Mouse (Mus musculus) intestine, embryonic 16.5 days (tissue): ENCODE results near the gene Tectb. TPM values are rescaled to one million over a fixed set of nuclear protein-coding genes. Genes with fewer than 3 reads are reported as not detected.
"Not testable (repeated sequence)": the region's sequence is repeated elsewhere in the genome, so short reads cannot be mapped to it uniquely, and the experiment has no call there.

Experiments used
- ATAC-seq: fragments of 200-750 bp; cut with Nextera tagmentation; 2 replicates; pipeline ENCODE4 v1.8.0; 2017; ENCODE audit warnings: moderate TSS enrichment, moderate library complexity
- H3K27ac ChIP-seq: fragments of 300-500 bp; sonication (generic); 2 replicates; pipeline ENCODE4 v1.5.1; 2014; ENCODE audit warnings: mild to moderate bottlenecking, low read length
- H3K27me3 ChIP-seq: fragments of 300-500 bp; sonication (generic); replicated peaks from 2 replicates; pipeline ENCODE4 v1.6.1; 2014; ENCODE audit warnings: low read length, control low read depth, mixed read lengths; ENCODE audit not compliant: control insufficient read depth, insufficient read depth
- H3K36me3 ChIP-seq: fragments of 300-500 bp; sonication (generic); 2 replicates; pipeline ENCODE4 v1.6.1; 2014; ENCODE audit warnings: low read length, control low read depth; ENCODE audit not compliant: control insufficient read depth, insufficient read depth
- H3K4me1 ChIP-seq: fragments of 300-500 bp; sonication (generic); 2 replicates; pipeline ENCODE4 v1.6.1; 2014; ENCODE audit warnings: low read length, control low read depth, mixed read lengths; ENCODE audit not compliant: control insufficient read depth, insufficient read depth
- H3K4me2 ChIP-seq: fragments of 300-500 bp; sonication (generic); 2 replicates; pipeline ENCODE4 v1.6.1; 2014; ENCODE audit warnings: low read depth, low read length, control low read depth
- H3K4me3 ChIP-seq: fragments of 300-500 bp; sonication (generic); 2 replicates; pipeline ENCODE4 v1.5.1; 2014; ENCODE audit warnings: mild to moderate bottlenecking, low read length
- H3K9ac ChIP-seq: fragments of 300-500 bp; sonication (generic); 2 replicates; pipeline ENCODE4 v1.6.1; 2014; ENCODE audit warnings: low read depth, low read length
- H3K9me3 ChIP-seq: fragments of 300-500 bp; sonication (generic); 2 replicates; pipeline ENCODE4 v1.6.1; 2016; ENCODE audit warnings: low read length, control low read depth; ENCODE audit not compliant: control insufficient read depth
- WGBS: fragments of 180-500 bp; shearing (Covaris S2); extraction: QIAGEN DNeasy Blood & Tissue Kit; methylation state at CpG from one replicate; pipeline ENCODE4 v1.1.7; 2014; 5-methylcytosine and 5-hydroxymethylcytosine counted together
- polyA plus RNA-seq: library from polyadenylated mRNA; unstranded; fragments of >200 nt; fragmentation: Nextera tagmentation; extraction: Ambion mirVana; gene quantifications from 2 replicates; pipeline ENCODE4 v1.2.1, GENCODE M21; 2015

Gene Tectb
- polyA plus RNA-seq, 1 experiment from 2014 or later, result 0.18 TPM

- Histone ChIP-seq H3K9me3 (no peaks in the 10 kb centered on the region), H3K4me2 (no peak overlapping the region), H3K36me3 (no peaks in the 10 kb centered on the region), H3K9ac (no peak overlapping the region), H3K4me1 (no peaks in the 10 kb centered on the region), H3K27me3 (no peaks in the 10 kb centered on the region), H3K27ac (no peak overlapping the region), H3K4me3 (no peak overlapping the region)
- ATAC-seq, result no peak
- WGBS, result 61% methylated on average over 8 of the region's 8 CpGs
Observed at GRCm38 (mm10) chr19:55158606-55159005, 21.9 kb upstream of the Tectb start.

DNA sequence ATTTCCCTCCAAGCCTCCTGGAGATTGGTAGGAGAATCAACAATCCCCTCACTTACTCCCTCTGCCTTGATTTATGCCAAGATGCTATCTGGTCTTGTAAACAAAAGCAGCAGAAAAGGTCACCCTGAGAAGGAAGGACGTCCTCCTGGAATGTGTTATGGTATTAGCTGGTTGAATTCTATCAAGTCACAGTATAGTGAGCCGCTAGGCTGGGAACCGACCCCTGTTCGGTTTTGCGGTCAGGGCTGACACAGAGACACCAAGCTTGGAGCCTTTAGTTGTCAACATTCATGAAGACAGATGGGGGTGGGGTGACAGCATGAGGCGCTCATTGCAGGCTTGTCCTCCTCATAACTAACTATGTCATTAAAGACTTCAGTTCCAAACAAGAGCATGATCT, 20.7 kb upstream of the Tectb start:
- Histone ChIP-seq H3K4me3 (no peak overlapping the region), H3K27ac (no peak overlapping the region), H3K27me3 (no peaks in the 10 kb centered on the region), H3K4me1 (peaks cover 8% of the 10 kb centered on the region), H3K4me2 (no peak overlapping the region), H3K36me3 (no peaks in the 10 kb centered on the region), H3K9me3 (no peaks in the 10 kb centered on the region), H3K9ac (no peak overlapping the region)
- 48% methylated on average over 6 of the region's 6 CpGs for WGBS
- no peak for ATAC-seq

DNA sequence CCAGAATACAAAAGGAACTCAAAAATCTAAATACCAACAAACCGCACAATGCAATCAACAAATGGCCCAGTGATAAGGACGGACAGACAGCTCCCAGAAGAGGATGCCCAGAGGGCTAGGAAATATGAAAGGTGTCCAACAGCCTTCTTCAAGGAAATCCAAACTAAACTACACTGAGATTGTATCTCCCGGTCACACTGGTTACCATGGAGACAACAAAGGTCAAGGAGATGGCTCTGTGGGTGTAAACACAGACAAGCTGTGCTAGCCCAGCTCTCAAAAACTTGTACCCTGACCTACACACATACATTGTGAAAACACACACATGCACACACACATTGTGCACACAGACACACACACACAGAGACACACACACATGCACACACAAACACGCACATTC, 18.3 kb upstream of the Tectb start:
- Histone ChIP-seq H3K9ac (no peak overlapping the region), H3K4me1 (peaks cover 8% of the 10 kb centered on the region), H3K27me3 (no peaks in the 10 kb centered on the region), H3K4me3 (no peak overlapping the region), H3K4me2 (no peak overlapping the region), H3K36me3 (no peaks in the 10 kb centered on the region), H3K9me3 (no peaks in the 10 kb centered on the region), H3K27ac (no peak overlapping the region)
- 67% methylated on average over 4 of the region's 4 CpGs for WGBS
- ATAC-seq, result no peak

DNA sequence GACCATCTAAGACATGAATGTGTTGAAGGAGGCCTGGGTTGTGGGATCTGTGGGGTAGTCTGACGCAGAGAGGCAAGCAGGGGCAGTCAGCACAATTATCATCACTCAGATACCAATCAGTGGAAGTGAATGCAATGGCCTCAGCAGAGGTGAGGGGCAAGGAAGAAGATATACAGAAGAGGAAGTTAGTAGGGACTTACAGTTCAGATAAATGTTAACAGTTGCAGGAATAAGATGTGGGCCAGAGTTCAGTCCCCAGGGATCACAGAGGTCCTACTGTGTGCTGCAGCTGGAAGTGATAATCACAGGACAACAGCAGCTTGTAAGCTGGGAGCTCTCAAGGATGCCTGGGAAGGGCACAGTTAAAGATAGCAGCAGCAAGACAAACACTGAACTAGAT, 16.4 kb upstream of the Tectb start:
- ATAC-seq, result no peak
- no peak overlapping the region for H3K4me2 ChIP-seq
- no peak overlapping the region for H3K27ac ChIP-seq
- H3K4me3 ChIP-seq, result no peak overlapping the region
- H3K27me3 ChIP-seq, result no peaks in the 10 kb centered on the region
- H3K9me3 ChIP-seq, result no peaks in the 10 kb centered on the region
- peaks cover 8% of the 10 kb centered on the region for H3K4me1 ChIP-seq
- 80% methylated on average over 1 of the region's 1 CpGs for WGBS
- H3K9ac ChIP-seq, result no peak overlapping the region
- no peaks in the 10 kb centered on the region for H3K36me3 ChIP-seq

DNA sequence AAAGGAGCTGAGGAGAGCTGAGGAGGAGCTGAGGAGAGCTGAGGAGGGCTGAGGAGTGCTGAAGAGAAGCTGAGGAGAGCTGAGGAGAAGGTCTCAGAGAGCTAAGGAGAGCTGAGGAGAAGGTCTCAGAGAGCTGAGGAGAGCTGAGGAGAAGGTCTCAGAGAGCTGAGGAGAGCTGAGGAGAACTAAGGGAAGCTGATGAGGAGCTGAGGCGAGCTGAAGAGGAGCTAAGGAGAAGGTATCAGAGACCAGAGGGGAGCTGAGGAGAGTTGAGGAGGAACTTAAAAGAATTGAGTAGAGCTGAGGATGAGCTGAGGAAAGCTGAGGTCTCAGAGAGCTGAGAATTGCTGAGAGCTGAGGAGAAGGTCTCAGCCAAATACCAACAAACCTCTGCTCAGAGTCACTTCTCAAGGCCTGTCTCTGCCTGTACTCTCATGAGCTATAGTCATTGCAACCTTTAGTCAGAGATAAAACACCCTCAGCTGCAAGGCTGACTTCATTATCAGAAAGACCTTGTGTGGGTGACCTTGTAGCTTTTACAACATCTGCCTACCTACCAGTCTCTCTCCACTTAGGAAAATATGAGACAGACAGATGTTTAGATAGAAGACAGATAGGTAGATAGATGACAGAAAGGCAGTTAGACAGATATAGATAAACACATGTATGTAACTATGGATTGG, 15.2 kb upstream of the Tectb start:
- ATAC-seq, result peak; percentile 89

GRCm38 (mm10) chr19:55165954-55166353, 14.6 kb upstream of the Tectb start:
- Histone ChIP-seq H3K27me3 (no peaks in the 10 kb centered on the region), H3K9me3 (no peaks in the 10 kb centered on the region), H3K4me1 (peaks cover 8% of the 10 kb centered on the region), H3K4me3 (no peak overlapping the region), H3K4me2 (no peak overlapping the region), H3K36me3 (no peaks in the 10 kb centered on the region), H3K27ac (no peak overlapping the region), H3K9ac (no peak overlapping the region)
- ATAC-seq, result no peak
- WGBS, result 75% methylated on average over 4 of the region's 4 CpGs

More for the DNA sequence above, 15.2 kb upstream of the Tectb start:
- Histone ChIP-seq H3K9ac (no peak overlapping the region), H3K4me3 (no peak overlapping the region), H3K4me1 (peaks cover 8% of the 10 kb centered on the region), H3K36me3 (no peaks in the 10 kb centered on the region), H3K27me3 (no peaks in the 10 kb centered on the region), H3K9me3 (no peaks in the 10 kb centered on the region), H3K4me2 (no peak overlapping the region), H3K27ac (peak overlapping the region; percentile 14; the same call in 1 of the 2 replicates)
- WGBS, result 73% methylated on average over 1 of the region's 1 CpGs

- Histone ChIP-seq H3K9me3 (no peaks in the 10 kb centered on the region), H3K4me3 (no peak overlapping the region), H3K4me2 (no peak overlapping the region), H3K27me3 (no peaks in the 10 kb centered on the region), H3K27ac (no peak overlapping the region), H3K36me3 (no peaks in the 10 kb centered on the region), H3K9ac (no peak overlapping the region), H3K4me1 (peaks cover 8% of the 10 kb centered on the region)
- 85% methylated on average over 2 of the region's 2 CpGs for WGBS
- ATAC-seq, result no peak
Observed at GRCm38 (mm10) chr19:55166741-55167140, 13.8 kb upstream of the Tectb start.

GRCm38 (mm10) chr19:55167741-55168140, 12.8 kb upstream of the Tectb start:
- Histone ChIP-seq H3K4me3 (no peak overlapping the region), H3K4me2 (no peak overlapping the region), H3K27ac (no peak overlapping the region), H3K36me3 (no peaks in the 10 kb centered on the region), H3K9ac (no peak overlapping the region), H3K27me3 (no peaks in the 10 kb centered on the region), H3K4me1 (peaks cover 8% of the 10 kb centered on the region), H3K9me3 (no peaks in the 10 kb centered on the region)
- 59% methylated on average over 2 of the region's 2 CpGs for WGBS
- ATAC-seq, result no peak

DNA sequence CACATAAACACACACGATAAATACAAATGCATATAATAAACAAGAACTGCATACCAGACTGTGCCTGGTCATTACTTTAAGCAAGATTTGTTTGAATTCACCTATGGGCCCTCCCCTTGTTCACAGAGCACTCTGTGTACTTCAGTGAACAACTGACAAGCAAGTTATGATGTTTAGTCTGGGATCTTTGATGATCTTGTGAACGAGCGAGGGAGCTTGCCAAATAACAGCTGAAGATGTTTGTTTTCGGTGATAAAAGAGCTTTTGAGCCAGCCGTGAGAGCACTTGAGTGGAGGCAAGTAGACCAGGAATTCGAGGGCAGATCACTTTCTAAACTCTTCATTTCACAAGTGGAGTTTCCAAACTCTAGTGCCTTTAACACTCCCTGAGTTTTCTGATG, 12.2 kb upstream of the Tectb start:
- H3K36me3 ChIP-seq, result no peaks in the 10 kb centered on the region
- no peak overlapping the region for H3K9ac ChIP-seq
- no peaks in the 10 kb centered on the region for H3K27me3 ChIP-seq
- no peak for ATAC-seq
- 41% methylated on average over 6 of the region's 6 CpGs for WGBS
- no peak overlapping the region for H3K4me2 ChIP-seq
- H3K4me1 ChIP-seq, result peaks cover 8% of the 10 kb centered on the region
- no peaks in the 10 kb centered on the region for H3K9me3 ChIP-seq
- H3K27ac ChIP-seq, result no peak overlapping the region
- no peak overlapping the region for H3K4me3 ChIP-seq

- WGBS, result 92% methylated on average over 8 of the region's 8 CpGs
- H3K36me3 ChIP-seq, H3K9me3 ChIP-seq, H3K27me3 ChIP-seq, H3K4me3 ChIP-seq, ATAC-seq, H3K4me1 ChIP-seq, H3K9ac ChIP-seq, H3K4me2 ChIP-seq, H3K27ac ChIP-seq: not testable (repeated sequence)
Observed at GRCm38 (mm10) chr19:55169236-55169729, 11.2 kb upstream of the Tectb start.
